Mouse (Mus musculus): ENCODE measurements around the gene Slc25a33. TPM values are rescaled to one million over a fixed set of nuclear protein-coding genes. Genes with fewer than 3 reads are reported as not detected.
A peak's percentile ranks its signal among the peaks of the same experiment; 100 is the strongest.
"Not testable (repeated sequence)": the region's sequence is repeated elsewhere in the genome, so short reads cannot be mapped to it uniquely, and the experiment has no call there.

Slc25a33 gene
- total RNA-seq, 1 experiment from 2014 or later, result 27.7 TPM

GRCm38 (mm10) chr4:149758423-149758822 is 15.7 kb downstream of the Slc25a33 start:
- no peak for DNase-seq

- not testable (repeated sequence) for DNase-seq
These were observed 17.5 kb downstream of the Slc25a33 start for GRCm38 (mm10) chr4:149756546-149756945.

GRCm38 (mm10) chr4:149752836-149753235 is 21.2 kb downstream of the Slc25a33 start:
- DNase-seq, result no peak

DNA sequence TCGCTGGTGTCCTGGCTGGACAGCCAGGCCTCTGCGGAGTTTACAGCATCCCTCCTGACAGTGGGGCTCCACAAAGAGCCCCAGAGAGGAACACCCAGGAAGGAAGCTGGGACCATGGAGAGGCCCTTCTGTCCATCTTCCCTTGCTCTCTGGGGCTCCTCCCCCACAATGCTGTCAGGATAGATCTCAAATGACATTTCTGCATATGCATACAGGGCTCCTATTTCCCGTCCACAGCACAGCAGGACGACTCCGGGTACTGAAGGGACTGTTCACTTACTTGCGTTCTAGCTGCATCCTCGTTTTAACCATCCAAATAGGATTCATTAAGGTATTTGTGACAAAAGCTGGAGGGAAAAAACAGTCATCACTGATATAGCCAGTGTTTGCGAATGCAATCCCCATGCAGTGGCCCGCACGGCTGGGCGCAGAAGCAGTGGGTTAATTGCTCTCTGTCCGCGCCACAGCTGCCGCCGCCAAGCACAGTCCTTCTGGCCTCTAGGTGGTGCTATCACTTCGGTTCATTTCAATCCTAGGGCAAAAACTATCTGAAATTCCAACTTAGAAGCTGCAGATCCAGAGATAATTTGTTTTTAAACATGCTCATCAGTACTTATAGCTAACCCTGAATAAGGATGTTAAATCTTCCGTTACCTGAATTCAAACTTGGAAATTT is 21.8 kb downstream of the Slc25a33 start:
- DNase-seq, result peak; percentile 44

DNA sequence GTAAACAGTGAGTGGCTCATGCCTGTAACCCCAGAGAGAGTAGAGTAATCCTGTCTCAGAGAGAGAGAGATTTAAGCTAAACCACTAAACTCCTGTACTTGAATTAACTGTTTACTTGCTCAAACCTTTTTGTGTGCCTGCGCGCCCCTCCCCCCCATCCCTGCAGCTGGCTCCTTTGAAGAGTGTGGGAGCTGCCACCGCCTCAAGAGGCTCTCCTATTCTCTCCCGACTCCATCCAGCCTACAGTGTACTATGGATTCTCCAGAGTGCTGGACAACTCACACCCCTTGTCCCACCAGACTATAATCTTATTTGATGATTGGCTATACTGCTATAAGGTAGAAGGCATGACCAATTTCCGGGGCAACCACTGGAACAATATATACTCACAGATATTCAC is 23.4 kb downstream of the Slc25a33 start:
- DNase-seq, result no peak

DNA sequence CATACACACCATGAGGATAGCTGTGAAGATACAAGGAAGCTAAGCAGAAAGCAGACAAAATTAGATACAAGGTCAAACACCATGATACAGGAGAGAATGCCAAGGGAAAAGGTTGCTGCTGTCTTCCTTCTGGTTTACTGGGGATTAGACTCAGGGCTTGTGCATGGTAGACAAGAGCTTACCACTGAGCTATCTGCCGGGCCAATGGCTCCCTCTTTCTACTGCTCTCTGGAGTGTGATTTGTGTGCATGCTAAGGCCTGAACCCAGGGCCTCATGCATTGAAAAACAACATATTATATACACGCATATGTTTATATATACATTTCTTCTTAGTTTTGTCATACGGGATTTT is 24.4 kb downstream of the Slc25a33 start:
- not testable (repeated sequence) for DNase-seq

DNA sequence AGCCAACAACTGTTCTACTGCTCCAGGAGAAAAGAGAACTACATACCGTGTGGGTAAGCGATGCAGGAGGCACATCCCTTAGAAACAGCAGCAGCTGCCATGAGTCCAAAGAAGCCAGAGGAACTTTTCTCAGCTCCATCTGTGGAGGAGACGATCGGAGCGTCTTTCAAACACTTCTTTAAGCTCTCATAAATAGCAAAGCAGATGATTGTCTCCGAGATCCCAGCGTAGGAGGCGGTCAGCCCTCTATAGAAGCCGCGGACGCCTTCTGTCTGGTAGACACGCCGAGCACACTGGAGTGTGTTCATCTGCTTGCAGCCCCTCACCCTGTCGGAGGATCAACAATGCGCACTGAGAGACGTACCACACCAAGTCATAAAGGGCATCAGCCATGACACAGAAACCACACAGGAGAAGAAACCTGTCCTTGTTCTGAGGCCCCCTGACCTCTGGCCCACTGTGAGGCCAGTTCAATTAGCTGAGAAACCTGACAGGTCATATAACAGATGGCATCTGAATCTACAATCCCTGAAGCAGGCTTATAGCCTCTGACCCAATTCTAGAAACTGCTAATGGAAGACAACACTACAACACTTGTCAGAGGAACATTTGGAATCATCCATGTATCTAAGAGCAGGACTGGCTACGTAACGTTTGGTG is 24.9 kb downstream of the Slc25a33 start:
- no peak for DNase-seq

GRCm38 (mm10) chr4:149744119-149744518 is 30.0 kb downstream of the Slc25a33 start:
- no peak for DNase-seq

- DNase-seq, result no peak
These were observed 32.0 kb downstream of the Slc25a33 start for GRCm38 (mm10) chr4:149742011-149742530.

DNA sequence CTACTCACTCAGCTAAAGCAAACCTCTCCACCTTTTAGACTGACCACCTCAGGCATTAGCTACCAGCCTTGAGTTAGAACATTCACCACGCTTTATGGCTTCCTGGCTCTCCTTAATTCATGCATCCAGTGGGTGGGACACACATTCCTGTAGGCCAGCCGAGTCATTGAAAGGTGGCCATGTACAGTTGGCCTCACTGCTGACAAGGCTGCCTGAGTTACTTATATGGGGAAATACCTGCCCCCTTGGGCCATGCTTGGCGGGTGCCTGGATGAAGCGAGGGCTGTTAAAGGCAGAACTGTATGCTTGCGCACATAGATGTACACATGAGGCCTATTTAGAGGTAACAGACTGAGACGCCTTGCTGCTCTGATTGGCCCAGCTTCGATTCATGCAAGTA is 33.8 kb downstream of the Slc25a33 start:
- DNase-seq, result no peak

DNA sequence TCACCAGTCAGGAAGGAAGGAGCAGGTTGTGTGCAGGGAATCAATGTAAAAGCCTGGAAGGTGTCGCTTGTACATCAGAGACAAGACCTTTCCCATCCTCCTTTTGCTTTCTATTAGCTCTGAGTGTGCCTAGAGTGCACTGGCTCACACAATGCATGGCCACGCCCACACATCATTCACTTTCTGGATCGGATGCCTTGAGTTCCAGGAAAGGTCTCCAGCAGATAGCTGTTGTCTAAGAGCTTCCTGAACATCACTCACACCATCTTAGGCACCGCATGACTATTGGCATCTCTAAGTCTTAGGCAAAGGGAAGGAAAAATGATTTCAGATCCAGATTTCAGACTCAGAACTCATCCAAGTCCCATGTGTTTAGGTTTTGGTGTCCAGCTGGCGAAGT is 34.6 kb downstream of the Slc25a33 start:
- no peak for DNase-seq

DNA sequence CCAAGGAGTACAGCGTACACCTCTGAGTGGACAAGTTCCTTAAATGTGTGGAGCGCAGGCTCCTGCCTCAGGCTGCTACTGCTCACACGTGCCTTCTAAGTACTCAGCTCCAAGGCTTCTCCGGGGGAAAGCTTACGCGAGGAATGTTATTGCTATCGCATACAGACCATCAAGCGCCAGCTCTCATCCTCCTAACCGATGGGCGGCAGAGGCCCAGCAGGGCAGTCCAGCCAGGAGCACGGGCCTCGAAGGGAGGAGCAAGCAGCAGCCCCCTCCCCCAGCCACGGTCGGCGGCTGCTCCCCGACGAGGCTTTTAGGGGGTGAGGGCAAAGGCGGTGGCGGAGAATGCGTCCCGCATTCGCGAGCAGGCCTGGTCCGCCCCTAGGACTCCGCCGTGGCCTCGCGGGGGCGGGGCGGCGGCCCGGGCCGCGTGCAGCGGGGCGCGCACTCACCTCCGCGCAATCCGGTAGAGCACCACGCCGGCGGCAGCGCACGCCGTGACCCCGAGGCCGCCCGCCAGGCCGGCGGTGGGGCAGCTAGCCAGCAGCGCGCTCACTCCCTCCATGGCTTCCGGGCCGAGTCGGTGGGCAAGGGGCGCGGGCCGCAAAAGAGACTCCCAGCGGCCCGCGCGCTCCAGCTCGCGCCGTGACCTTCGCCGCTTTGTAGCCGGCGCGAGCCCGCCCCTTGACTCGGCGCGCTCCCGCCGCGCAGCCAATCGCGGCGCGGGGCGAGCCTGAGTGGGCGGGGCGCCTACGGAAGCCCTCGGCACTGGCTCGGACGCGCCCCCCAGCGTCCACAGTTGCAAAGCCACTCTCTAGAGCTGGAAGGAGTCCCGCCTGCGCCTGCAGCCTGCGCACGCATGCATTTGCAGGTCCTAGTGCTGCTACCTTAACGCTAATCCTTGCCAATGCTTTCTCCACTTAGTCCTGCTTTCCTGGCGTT is 36.4 kb downstream of the Slc25a33 start, which contains the start of gene Tmem201:
Gene Tmem201, minus strand, starts transcription at position 662 of the 942 bp plus-strand sequence.
- peak; percentile 96 for DNase-seq

DNA sequence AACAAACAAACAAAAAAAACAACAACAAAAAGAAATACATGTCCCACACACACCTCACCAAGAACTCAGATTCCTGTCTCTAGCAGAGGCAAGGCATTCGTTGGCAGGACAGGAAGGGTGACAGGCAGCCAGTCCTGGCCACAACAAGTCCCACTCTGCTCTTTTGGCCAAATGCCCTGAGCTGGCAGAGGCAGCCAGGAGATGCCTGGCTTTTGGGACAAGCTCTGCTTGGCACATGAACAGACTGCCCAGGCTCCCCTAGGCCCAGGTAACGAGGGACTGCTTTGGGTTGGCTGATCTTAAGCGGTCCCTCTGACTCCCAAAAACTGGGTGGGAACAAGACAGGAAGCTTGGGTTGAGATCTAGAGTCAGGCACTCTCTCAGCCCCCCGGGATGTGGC is 37.5 kb downstream of the Slc25a33 start:
- peak; percentile 71 for DNase-seq

DNA sequence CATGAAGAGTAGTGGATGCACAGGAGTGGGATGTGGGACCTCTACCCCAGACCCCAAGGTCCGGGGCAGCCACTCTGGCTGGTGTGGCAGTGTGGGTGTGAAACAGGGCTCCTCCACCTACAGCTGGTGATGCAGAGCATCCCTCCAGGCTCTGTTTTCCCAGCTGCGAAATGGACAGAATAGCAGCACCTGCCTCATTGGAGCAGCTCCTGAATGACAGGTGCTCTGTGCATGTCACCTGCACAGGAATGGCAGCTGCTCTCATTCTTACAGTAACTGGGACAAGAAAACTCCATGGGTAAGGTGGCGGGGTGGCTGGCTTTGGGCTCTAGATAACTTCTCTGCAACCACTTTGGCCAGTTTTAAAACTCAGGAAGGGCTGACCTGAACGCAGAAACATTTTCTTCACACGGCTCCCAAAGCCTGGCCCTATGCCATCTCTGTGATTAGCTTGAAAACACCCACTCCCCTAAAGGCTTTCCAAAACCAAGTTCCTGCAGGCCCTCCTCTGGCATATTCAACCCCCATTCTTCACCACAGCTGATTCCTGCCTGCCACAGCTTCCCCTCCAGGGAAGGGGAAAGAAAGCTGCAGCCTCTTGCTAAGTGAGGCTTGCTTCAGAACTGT is 38.3 kb downstream of the Slc25a33 start:
- no peak for DNase-seq

DNA sequence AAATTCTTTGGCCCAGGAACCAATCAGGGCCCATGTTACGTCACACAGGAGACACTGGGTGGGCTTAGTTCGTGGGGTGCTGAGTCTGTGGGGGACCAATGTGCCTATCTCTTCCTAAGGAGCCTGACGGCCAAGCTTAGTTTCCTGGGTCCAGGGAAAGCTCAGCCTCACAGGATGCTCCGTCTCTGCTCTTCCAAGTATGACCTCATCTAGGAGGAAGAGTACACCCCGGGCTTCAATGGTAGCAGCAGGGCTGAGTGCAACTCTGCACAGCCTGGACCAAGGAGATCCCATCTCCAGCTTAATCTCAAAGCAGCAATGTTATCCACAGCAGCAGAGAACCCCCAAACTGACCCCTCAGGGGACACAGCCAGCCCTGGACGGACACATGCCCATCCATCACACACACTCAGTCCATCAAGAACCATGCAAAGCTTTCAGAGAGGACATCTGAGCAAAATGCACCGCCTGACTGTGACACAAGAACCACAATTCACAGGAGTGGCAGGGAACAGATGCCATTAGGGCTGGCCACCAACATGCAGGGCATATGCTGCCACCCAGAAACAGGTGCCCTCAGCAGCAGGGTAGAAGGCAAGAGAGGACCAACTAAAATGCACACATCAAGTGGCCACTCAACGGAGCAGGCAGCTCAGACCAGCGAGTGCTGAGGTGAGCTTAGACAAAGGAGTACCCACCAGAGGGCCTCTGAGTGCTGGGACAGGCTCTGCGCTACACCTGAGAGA is 39.2 kb downstream of the Slc25a33 start:
- DNase-seq, result no peak

DNA sequence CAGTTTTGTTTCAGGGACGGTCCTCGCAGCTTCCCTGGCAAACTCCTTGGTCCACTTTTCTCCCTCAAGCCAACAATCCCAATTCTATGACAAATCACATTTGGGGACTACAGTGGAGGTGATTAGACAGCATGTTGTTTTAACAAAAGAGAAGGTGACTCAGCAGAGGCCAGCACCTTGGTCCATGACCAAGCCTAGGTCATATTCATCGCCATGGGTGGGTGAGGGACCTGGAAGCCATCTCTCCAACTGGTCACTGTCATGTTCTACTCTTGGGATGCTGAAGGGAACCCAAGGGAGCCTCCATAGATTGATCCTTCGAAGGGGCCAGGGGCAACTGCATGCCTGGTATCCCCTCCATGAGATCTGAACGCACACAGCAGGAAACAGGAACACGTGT is 39.8 kb downstream of the Slc25a33 start:
- no peak for DNase-seq

- DNase-seq, result no peak
These were observed 40.3 kb downstream of the Slc25a33 start for GRCm38 (mm10) chr4:149733748-149734147.

DNA sequence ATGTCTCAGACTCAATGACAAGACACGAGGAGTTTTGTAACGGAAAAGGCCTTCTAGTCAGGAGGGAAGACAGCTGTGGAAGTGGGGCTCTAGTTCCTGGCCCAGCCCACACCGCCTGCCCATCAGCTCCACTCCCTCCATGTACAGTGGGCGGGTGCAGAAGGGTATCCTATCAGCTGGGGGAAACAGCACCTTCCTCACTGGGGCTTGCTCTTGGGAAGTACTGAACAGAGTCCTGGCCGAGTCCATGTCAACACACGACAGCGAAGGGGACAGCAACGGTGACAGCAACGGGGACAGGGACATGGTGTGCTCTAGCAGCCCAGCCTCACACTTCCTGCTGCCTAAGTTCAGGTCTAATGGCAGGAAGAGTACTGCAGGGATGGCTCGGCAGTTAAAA is 41.3 kb downstream of the Slc25a33 start:
- DNase-seq, result no peak

DNA sequence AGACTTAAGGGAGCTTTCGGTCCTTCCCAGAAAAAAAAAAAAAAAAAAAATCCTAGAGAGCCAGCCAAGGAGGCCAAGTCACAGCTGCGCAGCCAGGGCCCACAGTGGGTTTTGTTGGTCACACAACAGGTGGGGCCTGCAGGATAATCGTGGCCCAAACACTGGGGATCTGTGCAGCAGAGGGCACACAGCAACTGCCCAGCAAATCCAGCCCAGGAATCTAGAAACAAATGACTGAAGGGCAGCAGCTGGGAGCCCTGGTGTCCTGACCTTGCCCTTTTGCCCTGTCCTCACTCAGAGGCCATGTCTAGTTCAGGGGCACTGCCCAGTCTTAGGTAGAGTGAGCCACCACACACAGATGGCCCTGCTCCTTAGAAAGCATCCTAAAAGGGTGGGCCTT is 41.8 kb downstream of the Slc25a33 start:
- no peak for DNase-seq

DNA sequence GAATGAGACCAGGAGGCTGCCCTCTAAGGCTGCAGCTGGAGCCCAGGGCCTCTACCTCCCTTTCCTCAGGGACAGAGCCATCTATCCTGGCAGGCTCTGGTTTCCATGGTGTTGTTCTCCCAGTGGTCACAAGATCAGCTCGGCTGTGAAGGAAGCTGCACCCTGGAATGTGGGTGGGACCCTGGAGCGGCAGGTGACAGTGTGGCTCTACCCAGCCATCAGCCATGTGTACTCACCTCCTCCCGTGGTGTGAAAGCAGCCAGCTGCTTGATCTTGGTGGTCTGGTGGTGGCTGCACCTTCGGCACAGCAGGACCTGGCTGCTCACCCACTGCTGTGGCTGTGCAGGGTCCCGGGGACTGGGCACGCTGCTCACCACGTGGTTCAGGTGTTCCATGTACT is 43.2 kb downstream of the Slc25a33 start:
- no peak for DNase-seq

GRCm38 (mm10) chr4:149728810-149729209 is 45.3 kb downstream of the Slc25a33 start:
- no peak for DNase-seq

Measured in adrenal gland, postnatal 25 days (tissue).